Mouse (Mus musculus): ENCODE data around the gene Ovgp1. TPM values are rescaled to one million over a fixed set of nuclear protein-coding genes. Genes with fewer than 3 reads are reported as not detected.

Ovgp1 gene
- total and polyA plus RNA-seq, 3 experiments = 0.62 to 2.2 TPM; not detected in 1

- peak; percentile 54 for DNase-seq (ENCODE audit: low read depth, low spot score)
- Histone ChIP-seq H3K4me3 (ENCODE audit: control insufficient read depth in 1 of 2, insufficient read depth in 1 of 2, low read depth in 2 of 2, low read length in 2 of 2) (no peak overlapping the region), H3K9me3 (replicated peaks; ENCODE audit: insufficient read depth, low read length) (no peaks in the 10 kb centered on the region), H3K27me3 (ENCODE audit: control insufficient read depth in 1 of 2, insufficient read depth in 2 of 2, low read length in 2 of 2) (no peaks in the 10 kb centered on the region; a peak in 1 of 4 replicates), H3K79me2 (ENCODE audit: control insufficient read depth, insufficient read depth, low read length, poor library complexity) (no peaks in the 10 kb centered on the region), H3K4me1 (ENCODE audit: control insufficient read depth in 1 of 2, insufficient read depth in 2 of 2, low read length in 2 of 2) (no peaks in the 10 kb centered on the region; a peak in 2 of 4 replicates), H3K27ac (ENCODE audit: control insufficient read depth, low read depth, low read length) (no peak overlapping the region), H3K36me3 (ENCODE audit: control insufficient read depth in 1 of 2, insufficient read depth in 2 of 2, low read length in 2 of 2) (no peaks in the 10 kb centered on the region; a peak in 1 of 4 replicates), H3K9ac (ENCODE audit: control insufficient read depth, low read depth, low read length, poor library complexity, severe bottlenecking) (no peak overlapping the region)
- TF ChIP-seq UBTF (IDR thresholded peaks at IDR 0.05; ENCODE audit: borderline replicate concordance, insufficient read depth, low read depth, low read length) (no peak), TCF12 (IDR thresholded peaks at IDR 0.05; ENCODE audit: low read depth, low read length) (no peak), CHD1 (IDR thresholded peaks at IDR 0.05; ENCODE audit: low read depth, low read length) (no peak), USF1 (IDR thresholded peaks at IDR 0.05; ENCODE audit: low read depth, low read length) (no peak), MAZ (IDR thresholded peaks at IDR 0.05; ENCODE audit: low read depth, low read length) (no peak), ZKSCAN1 (IDR thresholded peaks at IDR 0.05; ENCODE audit: low read depth, low read length) (no peak), E2F4 (IDR thresholded peaks at IDR 0.05; ENCODE audit: borderline replicate concordance, low read depth, low read length) (no peak), RCOR1 (IDR thresholded peaks at IDR 0.05; ENCODE audit: low read depth, low read length) (no peak), SMC3 (IDR thresholded peaks at IDR 0.05; ENCODE audit: low read depth, low read length) (no peak), ZMIZ1 (IDR thresholded peaks at IDR 0.05; ENCODE audit: low read depth, low read length) (no peak), KAT2A (conservative IDR thresholded peaks at IDR 0.05; ENCODE audit: low read depth, low read length) (no peak), MYB (IDR thresholded peaks at IDR 0.05; ENCODE audit: low read depth, low read length) (no peak), TBP (IDR thresholded peaks at IDR 0.05; ENCODE audit: low read depth, low read length) (no peak), MAX (IDR thresholded peaks at IDR 0.05; ENCODE audit: low read length) (no peak), USF2 (IDR thresholded peaks at IDR 0.05; ENCODE audit: borderline replicate concordance in 1 of 2, insufficient read depth in 1 of 2, low read depth in 1 of 2, low read length in 2 of 2) (no peak), SIN3A (IDR thresholded peaks at IDR 0.05; ENCODE audit: low read length) (no peak), POLR2AphosphoS5 (IDR thresholded peaks at IDR 0.05; ENCODE audit: borderline replicate concordance, low read depth, low read length) (no peak), POLR2AphosphoS2 (IDR thresholded peaks at IDR 0.05; ENCODE audit: low read length) (no peak)
Measured at GRCm38 (mm10) chr3:105994730-105995129, 21.2 kb downstream of the Ovgp1 start.

DNA sequence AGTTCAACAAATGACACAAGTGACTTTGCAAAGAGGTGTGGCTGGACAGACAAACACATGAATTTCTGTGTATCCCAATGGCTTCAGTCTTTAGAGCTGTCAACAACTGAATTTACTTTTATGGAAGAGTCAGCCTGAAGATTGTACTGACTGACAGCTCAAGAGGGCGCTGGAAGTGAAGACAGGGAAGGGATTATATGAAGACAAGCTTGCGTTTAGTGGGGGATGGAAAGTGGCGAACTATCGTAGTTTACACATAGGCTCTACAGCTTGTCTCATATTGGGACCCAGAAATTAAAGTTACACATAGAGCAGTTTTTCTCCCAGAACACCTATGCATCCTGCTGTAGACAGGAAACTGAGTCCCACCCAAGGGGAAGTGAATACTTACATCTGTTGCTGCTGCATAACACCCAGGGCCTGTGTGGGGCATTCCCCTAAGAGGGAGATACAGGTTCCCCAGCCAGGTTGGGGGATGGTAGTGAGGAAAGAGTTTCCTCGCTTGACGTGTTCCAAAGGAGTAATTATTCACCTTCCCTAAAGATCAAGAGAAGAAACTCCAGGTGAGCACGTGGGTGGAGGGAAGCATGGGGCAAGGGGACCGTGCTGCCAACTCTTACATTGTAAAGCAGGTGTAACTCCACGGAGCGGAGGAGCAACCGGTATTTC is 27.3 kb downstream of the Ovgp1 start:
- no peak overlapping the region for H3K4me3 ChIP-seq (ENCODE audit: control insufficient read depth in 1 of 2, insufficient read depth in 1 of 2, low read depth in 2 of 2, low read length in 2 of 2)
- no peak for DNase-seq (ENCODE audit: low read depth, low spot score)
- H3K27ac ChIP-seq (ENCODE audit: control insufficient read depth, low read depth, low read length) = no peak overlapping the region
- H3K36me3 ChIP-seq (ENCODE audit: control insufficient read depth in 1 of 2, insufficient read depth in 2 of 2, low read length in 2 of 2) = no peaks in the 10 kb centered on the region
- H3K27me3 ChIP-seq (ENCODE audit: control insufficient read depth in 1 of 2, insufficient read depth in 2 of 2, low read length in 2 of 2) = no peaks in the 10 kb centered on the region; a peak in 1 of 4 replicates
- no peaks in the 10 kb centered on the region for H3K9me3 ChIP-seq (replicated peaks; ENCODE audit: insufficient read depth, low read length)
- TF ChIP-seq MAFK (IDR thresholded peaks at IDR 0.05; ENCODE audit: borderline replicate concordance, low read depth, low read length) (no peak), CTCF (IDR thresholded peaks at IDR 0.05 in 2 of 3, conservative IDR thresholded peaks at IDR 0.05 in 1 of 3; ENCODE audit: control insufficient read depth in 1 of 3, insufficient read depth in 1 of 3, low read depth in 2 of 3, low read length in 3 of 3, poor library complexity in 1 of 3, severe bottlenecking in 1 of 3) (peak in 1 of 3 experiments; percentile 2; a peak in 1 of 6 replicates)
- H3K79me2 ChIP-seq (ENCODE audit: control insufficient read depth, insufficient read depth, low read length, poor library complexity) = no peaks in the 10 kb centered on the region
- H3K9ac ChIP-seq (ENCODE audit: control insufficient read depth, low read depth, low read length, poor library complexity, severe bottlenecking) = no peak overlapping the region
- no peaks in the 10 kb centered on the region; a peak in 1 of 4 replicates for H3K4me1 ChIP-seq (ENCODE audit: control insufficient read depth in 1 of 2, insufficient read depth in 2 of 2, low read length in 2 of 2)
